Mouse (Mus musculus): Measurements from ENCODE around the gene Deup1. TPM values are rescaled to one million over a fixed set of nuclear protein-coding genes. Genes with fewer than 3 reads are reported as not detected.

Deup1 gene
- polyA plus RNA-seq, 1 experiment from 2014 or later: 0.31 TPM

- H3K9me3 ChIP-seq (replicated peaks; ENCODE audit: control insufficient read depth, low read length): no peaks in the 10 kb centered on the region
- H3K36me3 ChIP-seq (ENCODE audit: control insufficient read depth, insufficient read depth, low read length): no peaks in the 10 kb centered on the region
- ATAC-seq (ENCODE audit: insufficient read depth, low FRiP score): no peak
- no peaks in the 10 kb centered on the region for H3K27me3 ChIP-seq (ENCODE audit: control insufficient read depth, insufficient read depth, low read length)
- H3K4me1 ChIP-seq (ENCODE audit: control insufficient read depth, insufficient read depth, low read length): no peaks in the 10 kb centered on the region
- 42% methylated on average over 5 of the region's 5 CpGs for WGBS
- H3K9ac ChIP-seq (ENCODE audit: low read length): no peak overlapping the region
- H3K27ac ChIP-seq (ENCODE audit: low read length): no peak overlapping the region
- no peak overlapping the region for H3K4me2 ChIP-seq (ENCODE audit: low read depth, low read length)
- H3K4me3 ChIP-seq (replicated peaks; ENCODE audit: low read length): no peak overlapping the region
Observed at GRCm38 (mm10) chr9:15600859-15601540, 26.7 kb downstream of the Deup1 start.

- WGBS: 47% methylated on average over 6 of the region's 6 CpGs
- H3K4me2 ChIP-seq (ENCODE audit: low read depth, low read length): no peak overlapping the region
- peak; percentile 42; the same call in 1 of the 2 replicates for ATAC-seq (ENCODE audit: insufficient read depth, low FRiP score)
- no peaks in the 10 kb centered on the region for H3K4me1 ChIP-seq (ENCODE audit: control insufficient read depth, insufficient read depth, low read length)
- H3K36me3 ChIP-seq (ENCODE audit: control insufficient read depth, insufficient read depth, low read length): no peaks in the 10 kb centered on the region
- no peaks in the 10 kb centered on the region for H3K27me3 ChIP-seq (ENCODE audit: control insufficient read depth, insufficient read depth, low read length)
- H3K9ac ChIP-seq (ENCODE audit: low read length): no peak overlapping the region
- no peaks in the 10 kb centered on the region for H3K9me3 ChIP-seq (replicated peaks; ENCODE audit: control insufficient read depth, low read length)
- no peak overlapping the region for H3K4me3 ChIP-seq (replicated peaks; ENCODE audit: low read length)
- no peak overlapping the region for H3K27ac ChIP-seq (ENCODE audit: low read length)
Observed at GRCm38 (mm10) chr9:15600156-15600858, 27.4 kb downstream of the Deup1 start.

GRCm38 (mm10) chr9:15596598-15596997 lies 31.1 kb downstream of the Deup1 start:
- Histone ChIP-seq H3K4me1 (ENCODE audit: control insufficient read depth, insufficient read depth, low read length) (no peaks in the 10 kb centered on the region), H3K27ac (ENCODE audit: low read length) (no peak overlapping the region), H3K27me3 (ENCODE audit: control insufficient read depth, insufficient read depth, low read length) (no peaks in the 10 kb centered on the region), H3K4me2 (ENCODE audit: low read depth, low read length) (no peak overlapping the region), H3K9ac (ENCODE audit: low read length) (no peak overlapping the region), H3K36me3 (ENCODE audit: control insufficient read depth, insufficient read depth, low read length) (no peaks in the 10 kb centered on the region), H3K4me3 (replicated peaks; ENCODE audit: low read length) (no peak overlapping the region), H3K9me3 (replicated peaks; ENCODE audit: control insufficient read depth, low read length) (no peaks in the 10 kb centered on the region)
- ATAC-seq (ENCODE audit: insufficient read depth, low FRiP score): no peak
- WGBS: 42% methylated on average over 4 of the region's 4 CpGs

- H3K4me1 ChIP-seq (ENCODE audit: control insufficient read depth, insufficient read depth, low read length): no peaks in the 10 kb centered on the region
- no peaks in the 10 kb centered on the region for H3K9me3 ChIP-seq (replicated peaks; ENCODE audit: control insufficient read depth, low read length)
- no peak overlapping the region for H3K4me2 ChIP-seq (ENCODE audit: low read depth, low read length)
- no peak overlapping the region for H3K9ac ChIP-seq (ENCODE audit: low read length)
- H3K27me3 ChIP-seq (ENCODE audit: control insufficient read depth, insufficient read depth, low read length): no peaks in the 10 kb centered on the region
- 75% methylated on average over 4 of the region's 4 CpGs for WGBS
- no peak overlapping the region for H3K4me3 ChIP-seq (replicated peaks; ENCODE audit: low read length)
- H3K36me3 ChIP-seq (ENCODE audit: control insufficient read depth, insufficient read depth, low read length): no peaks in the 10 kb centered on the region
- no peak for ATAC-seq (ENCODE audit: insufficient read depth, low FRiP score)
- no peak overlapping the region for H3K27ac ChIP-seq (ENCODE audit: low read length)
Observed at GRCm38 (mm10) chr9:15594148-15594547, 33.6 kb downstream of the Deup1 start.

GRCm38 (mm10) chr9:15587157-15587854 lies 40.4 kb downstream of the Deup1 start:
- ATAC-seq (ENCODE audit: insufficient read depth, low FRiP score): no peak
- no peaks in the 10 kb centered on the region for H3K4me1 ChIP-seq (ENCODE audit: control insufficient read depth, insufficient read depth, low read length)

GRCm38 (mm10) chr9:15585956-15586355 lies 41.8 kb downstream of the Deup1 start:
- no peaks in the 10 kb centered on the region for H3K4me1 ChIP-seq (ENCODE audit: control insufficient read depth, insufficient read depth, low read length)
- no peak for ATAC-seq (ENCODE audit: insufficient read depth, low FRiP score)
- WGBS: 91% methylated on average over 1 of the region's 1 CpGs

More at GRCm38 (mm10) chr9:15587157-15587854, 40.4 kb downstream of the Deup1 start:
- 44% methylated on average over 6 of the region's 6 CpGs for WGBS
- H3K36me3 ChIP-seq (ENCODE audit: control insufficient read depth, insufficient read depth, low read length): no peaks in the 10 kb centered on the region
- no peaks in the 10 kb centered on the region for H3K27me3 ChIP-seq (ENCODE audit: control insufficient read depth, insufficient read depth, low read length)
- no peak overlapping the region for H3K9ac ChIP-seq (ENCODE audit: low read length)
- no peak overlapping the region for H3K27ac ChIP-seq (ENCODE audit: low read length)
- H3K4me3 ChIP-seq (replicated peaks; ENCODE audit: low read length): no peak overlapping the region
- H3K9me3 ChIP-seq (replicated peaks; ENCODE audit: control insufficient read depth, low read length): no peaks in the 10 kb centered on the region
- no peak overlapping the region for H3K4me2 ChIP-seq (ENCODE audit: low read depth, low read length)

GRCm38 (mm10) chr9:15584209-15584608 lies 43.5 kb downstream of the Deup1 start:
- Histone ChIP-seq H3K36me3 (ENCODE audit: control insufficient read depth, insufficient read depth, low read length) (no peaks in the 10 kb centered on the region), H3K9me3 (replicated peaks; ENCODE audit: control insufficient read depth, low read length) (no peaks in the 10 kb centered on the region), H3K4me1 (ENCODE audit: control insufficient read depth, insufficient read depth, low read length) (no peaks in the 10 kb centered on the region), H3K9ac (ENCODE audit: low read length) (no peak overlapping the region), H3K4me2 (ENCODE audit: low read depth, low read length) (no peak overlapping the region), H3K27ac (ENCODE audit: low read length) (no peak overlapping the region), H3K4me3 (replicated peaks; ENCODE audit: low read length) (no peak overlapping the region), H3K27me3 (ENCODE audit: control insufficient read depth, insufficient read depth, low read length) (no peaks in the 10 kb centered on the region)
- no peak for ATAC-seq (ENCODE audit: insufficient read depth, low FRiP score)
- WGBS: 71% methylated on average over 9 of the region's 9 CpGs

More at GRCm38 (mm10) chr9:15585956-15586355, 41.8 kb downstream of the Deup1 start:
- Histone ChIP-seq H3K4me2 (ENCODE audit: low read depth, low read length) (no peak overlapping the region), H3K9ac (ENCODE audit: low read length) (no peak overlapping the region), H3K27me3 (ENCODE audit: control insufficient read depth, insufficient read depth, low read length) (no peaks in the 10 kb centered on the region), H3K27ac (ENCODE audit: low read length) (no peak overlapping the region), H3K4me3 (replicated peaks; ENCODE audit: low read length) (no peak overlapping the region), H3K9me3 (replicated peaks; ENCODE audit: control insufficient read depth, low read length) (no peaks in the 10 kb centered on the region), H3K36me3 (ENCODE audit: control insufficient read depth, insufficient read depth, low read length) (no peaks in the 10 kb centered on the region)

GRCm38 (mm10) chr9:15582026-15582425 lies 45.7 kb downstream of the Deup1 start:
- ATAC-seq (ENCODE audit: insufficient read depth, low FRiP score): no peak
- no peaks in the 10 kb centered on the region for H3K9me3 ChIP-seq (replicated peaks; ENCODE audit: control insufficient read depth, low read length)

GRCm38 (mm10) chr9:15580176-15580575 lies 47.6 kb downstream of the Deup1 start:
- ATAC-seq (ENCODE audit: insufficient read depth, low FRiP score): no peak
- no peaks in the 10 kb centered on the region for H3K4me1 ChIP-seq (ENCODE audit: control insufficient read depth, insufficient read depth, low read length)
- no peaks in the 10 kb centered on the region for H3K36me3 ChIP-seq (ENCODE audit: control insufficient read depth, insufficient read depth, low read length)
- 55% methylated on average over 6 of the region's 6 CpGs for WGBS
- H3K27ac ChIP-seq (ENCODE audit: low read length): no peak overlapping the region
- H3K9me3 ChIP-seq (replicated peaks; ENCODE audit: control insufficient read depth, low read length): no peaks in the 10 kb centered on the region
- no peak overlapping the region for H3K4me2 ChIP-seq (ENCODE audit: low read depth, low read length)
- H3K4me3 ChIP-seq (replicated peaks; ENCODE audit: low read length): no peak overlapping the region
- no peaks in the 10 kb centered on the region for H3K27me3 ChIP-seq (ENCODE audit: control insufficient read depth, insufficient read depth, low read length)
- no peak overlapping the region for H3K9ac ChIP-seq (ENCODE audit: low read length)

More at GRCm38 (mm10) chr9:15582026-15582425, 45.7 kb downstream of the Deup1 start:
- Histone ChIP-seq H3K36me3 (ENCODE audit: control insufficient read depth, insufficient read depth, low read length) (no peaks in the 10 kb centered on the region), H3K4me2 (ENCODE audit: low read depth, low read length) (no peak overlapping the region), H3K4me1 (ENCODE audit: control insufficient read depth, insufficient read depth, low read length) (no peaks in the 10 kb centered on the region), H3K27ac (ENCODE audit: low read length) (no peak overlapping the region), H3K4me3 (replicated peaks; ENCODE audit: low read length) (no peak overlapping the region), H3K9ac (ENCODE audit: low read length) (no peak overlapping the region), H3K27me3 (ENCODE audit: control insufficient read depth, insufficient read depth, low read length) (no peaks in the 10 kb centered on the region)
- WGBS: 95% methylated on average over 5 of the region's 5 CpGs
